Mouse (Mus musculus) forebrain, embryonic 16.5 days (tissue): ENCODE data around the gene Nrarp. TPM values are rescaled to one million over a fixed set of nuclear protein-coding genes. Genes with fewer than 3 reads are reported as not detected.

ENCODE experiments used
- ATAC-seq: fragments of 200-750 bp; cut with Nextera tagmentation; 2 replicates; pipeline ENCODE4 v1.8.0; 2017; ENCODE audit warnings: mild to moderate bottlenecking, moderate library complexity
- H3K27ac ChIP-seq: fragments of 300-500 bp; sonication (generic); 2 replicates; pipeline ENCODE4 v1.5.1; 2014; ENCODE audit warnings: low read length, control low read depth
- H3K27me3 ChIP-seq: fragments of 300-500 bp; sonication (generic); replicated peaks from 2 replicates; pipeline ENCODE4 v1.6.1; 2014; ENCODE audit warnings: low read length; ENCODE audit not compliant: control insufficient read depth, insufficient read depth
- H3K36me3 ChIP-seq: fragments of 300-500 bp; sonication (generic); 2 replicates; pipeline ENCODE4 v1.6.1; 2014; ENCODE audit not compliant: control insufficient read depth, insufficient read depth
- H3K4me1 ChIP-seq: fragments of 300-500 bp; sonication (generic); replicated peaks from 2 replicates; pipeline ENCODE4 v1.6.1; 2014; ENCODE audit warnings: low read length; ENCODE audit not compliant: control insufficient read depth, insufficient read depth
- H3K4me2 ChIP-seq: fragments of 300-500 bp; sonication (generic); 2 replicates; pipeline ENCODE4 v1.6.1; 2014; ENCODE audit warnings: mild to moderate bottlenecking, low read length, control low read depth
- H3K4me3 ChIP-seq: fragments of 300-500 bp; sonication (generic); replicated peaks from 2 replicates; pipeline ENCODE4 v1.5.1; 2014; ENCODE audit warnings: mild to moderate bottlenecking, low read length, control low read depth
- H3K9ac ChIP-seq: fragments of 300-500 bp; sonication (generic); replicated peaks from 2 replicates; pipeline ENCODE4 v1.6.1; 2014; ENCODE audit warnings: low read depth, low read length, control low read depth
- H3K9me3 ChIP-seq: fragments of 300-500 bp; sonication (generic); 2 replicates; pipeline ENCODE4 v1.6.1; 2016; ENCODE audit warnings: low read length; ENCODE audit not compliant: control insufficient read depth
- WGBS: fragments of 180-500 bp; shearing (Covaris S2); extraction: QIAGEN DNeasy Blood & Tissue Kit; methylation state at CpG from one replicate; pipeline ENCODE4 v1.1.7; 2014; 5-methylcytosine and 5-hydroxymethylcytosine counted together
- polyA plus RNA-seq: library from polyadenylated mRNA; unstranded; fragments of >200 nt; fragmentation: Nextera tagmentation; extraction: Ambion mirVana; gene quantifications from 2 replicates; pipeline ENCODE4 v1.2.1, GENCODE M21; 2015

Gene Nrarp
- polyA plus RNA-seq, 1 experiment from 2014 or later = 15.8 TPM

DNA sequence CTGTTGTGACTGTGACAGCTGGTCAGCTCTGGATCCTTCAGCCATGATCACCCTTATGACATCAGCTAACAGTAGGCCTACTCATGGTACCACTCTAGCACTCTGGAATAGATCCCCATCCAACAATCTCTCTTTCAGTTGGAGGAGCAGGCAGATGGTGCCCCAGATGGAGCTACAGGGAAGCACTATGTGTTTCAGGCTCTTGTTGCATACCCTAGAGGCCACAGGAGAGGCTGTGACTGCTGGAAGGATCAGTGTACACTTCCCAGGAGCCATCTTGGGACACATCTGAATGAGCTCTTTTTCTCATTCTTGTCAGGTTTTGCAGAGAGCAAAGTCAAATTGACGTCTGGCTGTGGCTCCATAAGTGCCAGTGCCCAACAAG lies 8.8 kb upstream of the Nrarp start:
- 61% methylated on average over 1 of the region's 1 CpGs for WGBS
- ATAC-seq = no peak
- no peak overlapping the region for H3K9ac ChIP-seq
- H3K36me3 ChIP-seq = no peaks in the 10 kb centered on the region
- H3K27me3 ChIP-seq = no peaks in the 10 kb centered on the region
- H3K4me3 ChIP-seq = no peak overlapping the region
- H3K9me3 ChIP-seq = no peaks in the 10 kb centered on the region
- no peak overlapping the region for H3K4me2 ChIP-seq
- peak overlapping the region; percentile 16; the same call in 1 of the 2 replicates for H3K27ac ChIP-seq
- peaks cover 27% of the 10 kb centered on the region for H3K4me1 ChIP-seq

DNA sequence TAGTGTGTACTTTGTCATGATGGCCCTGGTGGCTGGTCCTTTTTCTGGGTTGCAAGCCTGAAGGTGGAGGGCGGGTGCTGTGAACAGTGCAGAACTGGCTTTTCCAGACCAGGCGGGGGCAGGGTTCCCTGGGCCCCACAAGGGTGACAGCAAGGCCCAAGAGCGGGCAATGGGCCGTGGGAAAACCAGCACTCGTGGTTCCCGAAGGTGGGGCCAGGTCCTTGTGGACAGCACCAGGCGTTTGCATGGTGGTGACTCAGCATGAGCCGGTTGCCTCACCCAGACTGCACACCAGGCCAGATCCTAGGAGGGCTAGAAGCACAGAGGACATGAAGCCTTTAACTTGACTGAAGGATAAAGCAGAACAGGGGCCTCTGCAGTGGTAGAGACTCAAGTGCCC lies 7.9 kb upstream of the Nrarp start:
- Histone ChIP-seq H3K4me2 (no peak overlapping the region), H3K4me1 (peaks cover 32% of the 10 kb centered on the region)
- 77% methylated on average over 8 of the region's 8 CpGs for WGBS

DNA sequence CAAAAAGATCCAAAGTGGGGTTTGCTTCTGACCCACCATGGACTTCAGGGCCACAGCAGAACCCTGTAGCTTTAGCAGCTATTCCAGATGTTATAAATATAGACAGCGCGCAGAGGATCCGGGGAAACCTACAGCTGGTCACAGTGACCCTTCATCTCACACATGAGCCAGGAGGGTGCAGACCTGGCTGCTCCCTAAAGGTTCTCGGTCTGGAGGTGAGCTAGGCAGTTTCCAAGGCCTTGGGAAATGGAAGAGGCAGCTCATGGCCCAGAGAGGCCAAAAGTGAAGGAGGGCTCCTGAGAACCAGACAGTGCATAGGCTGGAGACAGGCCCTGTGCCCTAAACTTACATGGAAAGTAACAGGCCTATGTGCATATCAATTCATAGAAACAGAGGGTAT lies 6.7 kb upstream of the Nrarp start:
- Histone ChIP-seq H3K4me2 (no peak overlapping the region), H3K9me3 (no peaks in the 10 kb centered on the region), H3K36me3 (no peaks in the 10 kb centered on the region), H3K9ac (no peak overlapping the region), H3K27me3 (no peaks in the 10 kb centered on the region), H3K27ac (no peak overlapping the region), H3K4me1 (peaks cover 34% of the 10 kb centered on the region), H3K4me3 (no peak overlapping the region)
- no peak for ATAC-seq
- 93% methylated on average over 4 of the region's 4 CpGs for whole genome bisulfite sequencing

More for the DNA sequence above, 7.9 kb upstream of the Nrarp start:
- Histone ChIP-seq H3K9ac (no peak overlapping the region), H3K4me3 (no peak overlapping the region), H3K27ac (no peak overlapping the region), H3K36me3 (no peaks in the 10 kb centered on the region), H3K9me3 (no peaks in the 10 kb centered on the region), H3K27me3 (no peaks in the 10 kb centered on the region)
- ATAC-seq = no peak

DNA sequence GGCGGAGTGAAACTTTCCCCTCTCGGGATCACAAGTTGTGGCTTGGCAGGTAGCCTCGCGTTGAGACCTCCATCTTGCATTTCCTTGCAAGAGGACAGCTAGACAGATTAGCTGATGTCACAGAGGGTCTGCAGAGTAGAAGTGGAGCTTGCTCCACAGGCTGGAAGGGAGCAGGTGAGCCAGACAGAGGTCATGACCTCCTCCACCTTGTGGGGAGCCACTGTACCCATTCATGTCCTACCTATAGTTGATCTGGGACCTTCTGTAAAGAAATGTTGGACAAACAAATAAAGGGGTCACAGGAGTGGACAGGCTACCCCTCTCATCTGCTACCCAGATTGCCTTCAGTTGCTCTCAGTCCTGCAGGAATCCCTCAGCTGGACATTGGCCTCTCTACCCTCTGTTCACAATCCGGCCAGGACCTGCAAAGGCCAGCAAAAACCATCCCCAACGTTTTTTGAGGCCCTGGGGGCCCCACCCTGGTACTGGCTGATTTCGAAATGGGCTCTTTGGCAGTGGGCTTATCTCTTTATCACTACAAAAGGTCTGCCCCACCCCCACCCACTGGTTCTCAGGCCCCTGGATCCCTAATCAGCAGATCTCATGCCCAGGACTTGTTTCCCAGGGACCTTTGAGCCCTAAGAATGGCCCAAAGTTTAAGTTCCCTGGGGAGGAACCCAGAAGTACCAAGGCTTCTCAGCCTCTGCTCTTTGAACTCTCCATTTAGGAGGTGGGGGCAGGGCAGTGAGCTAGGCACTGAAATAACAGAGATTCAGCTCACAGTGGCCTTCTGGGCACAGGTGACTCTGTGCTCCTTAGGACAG lies 5.5 kb upstream of the Nrarp start:
- Histone ChIP-seq H3K4me2 (no peak overlapping the region), H3K4me3 (no peak overlapping the region), H3K36me3 (no peaks in the 10 kb centered on the region), H3K9me3 (no peaks in the 10 kb centered on the region), H3K27me3 (no peaks in the 10 kb centered on the region), H3K9ac (no peak overlapping the region), H3K4me1 (peaks cover 36% of the 10 kb centered on the region), H3K27ac (no peak overlapping the region)
- 63% methylated on average over 7 of the region's 7 CpGs for WGBS
- ATAC-seq = no peak

DNA sequence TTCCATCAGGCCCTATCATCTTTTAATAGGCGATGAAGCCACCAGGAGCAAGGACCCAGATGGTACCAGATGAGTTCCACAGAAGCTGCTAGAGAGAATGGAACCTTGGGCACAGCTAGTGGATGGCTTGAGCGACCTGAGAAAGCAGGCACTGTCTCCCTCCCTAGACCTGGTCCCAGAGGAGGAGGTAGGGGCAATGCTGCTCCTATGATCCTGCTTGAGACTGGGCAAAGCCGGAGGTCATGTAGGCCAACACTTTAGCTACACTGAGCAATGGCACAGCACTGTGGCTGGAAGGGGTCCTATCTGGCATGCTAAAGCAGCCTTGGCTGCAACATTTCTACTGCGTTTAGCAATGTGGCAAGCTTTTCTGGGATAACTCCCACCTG lies 4.9 kb upstream of the Nrarp start:
- H3K9me3 ChIP-seq = no peaks in the 10 kb centered on the region
- no peak overlapping the region for H3K27ac ChIP-seq
- H3K27me3 ChIP-seq = no peaks in the 10 kb centered on the region
- H3K4me3 ChIP-seq = no peak overlapping the region
- ATAC-seq = no peak
- peaks cover 36% of the 10 kb centered on the region for H3K4me1 ChIP-seq
- H3K36me3 ChIP-seq = no peaks in the 10 kb centered on the region
- H3K9ac ChIP-seq = no peak overlapping the region
- WGBS = 80% methylated on average over 4 of the region's 4 CpGs
- no peak overlapping the region for H3K4me2 ChIP-seq

DNA sequence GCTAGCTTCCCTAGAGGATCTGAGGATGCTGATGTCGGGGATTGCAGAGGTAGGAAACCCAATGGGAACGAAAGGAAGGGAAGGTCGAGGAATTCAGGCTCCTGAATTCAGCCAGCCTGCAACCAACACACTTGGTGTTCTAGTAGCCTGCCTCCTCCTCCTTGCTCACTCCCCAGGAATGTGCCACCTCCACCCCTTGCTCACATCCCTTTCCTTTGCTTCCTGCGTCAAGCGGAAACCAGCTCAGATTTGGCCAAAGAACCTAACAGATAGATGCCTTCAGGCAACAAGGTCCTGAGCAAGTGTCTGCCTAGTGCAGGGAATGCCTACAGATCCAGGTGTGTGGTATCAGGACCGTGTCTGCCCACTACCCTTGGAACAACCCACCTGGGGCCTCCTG lies 4.0 kb upstream of the Nrarp start:
- ATAC-seq = no peak
- H3K9me3 ChIP-seq = no peaks in the 10 kb centered on the region
- no peaks in the 10 kb centered on the region for H3K36me3 ChIP-seq
- WGBS = 60% methylated on average over 6 of the region's 6 CpGs
- no peak overlapping the region for H3K27ac ChIP-seq
- no peak overlapping the region for H3K4me3 ChIP-seq
- H3K4me1 ChIP-seq = peaks cover 41% of the 10 kb centered on the region
- no peak overlapping the region for H3K4me2 ChIP-seq
- no peaks in the 10 kb centered on the region for H3K27me3 ChIP-seq
- H3K9ac ChIP-seq = no peak overlapping the region

DNA sequence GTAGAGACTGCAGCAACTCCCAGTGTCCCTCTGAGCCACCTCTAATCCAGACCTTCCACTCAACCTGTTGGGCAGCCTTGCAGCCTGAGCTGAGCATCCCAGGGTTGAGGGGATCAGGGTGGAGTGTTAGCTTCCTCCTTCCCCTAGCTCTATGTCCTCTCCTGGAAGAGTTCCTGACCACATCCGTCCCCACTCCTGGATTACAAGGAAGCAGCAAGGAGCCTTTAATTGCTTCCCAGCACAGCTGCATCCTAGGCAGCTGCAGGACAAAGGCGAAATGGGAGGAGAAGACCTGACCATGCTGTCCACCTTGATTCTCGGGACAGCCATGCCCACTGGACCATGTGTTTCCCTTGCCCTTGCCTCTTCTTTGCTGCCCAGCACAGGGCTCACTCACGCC lies 3.5 kb upstream of the Nrarp start:
- no peaks in the 10 kb centered on the region for H3K9me3 ChIP-seq
- ATAC-seq = no peak
- H3K36me3 ChIP-seq = no peaks in the 10 kb centered on the region
- peak overlapping the region; percentile 4 for H3K4me2 ChIP-seq
- H3K4me3 ChIP-seq = no peak overlapping the region
- WGBS = 18% methylated on average over 4 of the region's 4 CpGs
- H3K27me3 ChIP-seq = no peaks in the 10 kb centered on the region
- no peak overlapping the region for H3K9ac ChIP-seq
- H3K27ac ChIP-seq = peak overlapping the region; percentile 46
- H3K4me1 ChIP-seq = peaks cover 46% of the 10 kb centered on the region

DNA sequence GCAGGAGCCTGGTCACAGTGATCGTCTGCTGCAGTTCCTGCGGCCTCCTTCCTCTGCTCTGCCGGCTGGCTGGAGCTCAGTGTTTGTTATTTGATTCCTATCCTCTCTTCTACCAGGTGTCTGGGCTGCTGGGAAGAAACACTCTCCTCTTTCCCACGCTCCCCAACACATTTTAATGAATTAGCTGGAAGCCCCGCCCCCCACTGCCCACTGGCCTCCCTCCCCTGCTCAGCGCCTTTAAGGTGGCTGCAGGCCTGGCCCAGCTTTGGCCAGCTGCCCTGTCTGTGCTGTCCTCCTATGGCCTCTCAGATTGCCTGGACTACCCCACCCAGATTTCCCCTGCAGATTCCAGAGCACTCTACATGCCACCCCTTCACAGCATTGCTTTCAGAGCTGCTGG lies 2.9 kb upstream of the Nrarp start:
- H3K9me3 ChIP-seq = no peaks in the 10 kb centered on the region
- H3K4me3 ChIP-seq = no peak overlapping the region
- no peak overlapping the region for H3K9ac ChIP-seq
- 0 out of 2 replicates have a peak overlapping the region, but pooled peaks have one; percentile 4 for H3K4me2 ChIP-seq
- H3K27me3 ChIP-seq = no peaks in the 10 kb centered on the region
- no peak for ATAC-seq
- peak overlapping the region; percentile 64 for H3K27ac ChIP-seq
- 0% methylated on average over 5 of the region's 6 CpGs for WGBS
- H3K4me1 ChIP-seq = peaks cover 50% of the 10 kb centered on the region
- no peaks in the 10 kb centered on the region for H3K36me3 ChIP-seq

DNA sequence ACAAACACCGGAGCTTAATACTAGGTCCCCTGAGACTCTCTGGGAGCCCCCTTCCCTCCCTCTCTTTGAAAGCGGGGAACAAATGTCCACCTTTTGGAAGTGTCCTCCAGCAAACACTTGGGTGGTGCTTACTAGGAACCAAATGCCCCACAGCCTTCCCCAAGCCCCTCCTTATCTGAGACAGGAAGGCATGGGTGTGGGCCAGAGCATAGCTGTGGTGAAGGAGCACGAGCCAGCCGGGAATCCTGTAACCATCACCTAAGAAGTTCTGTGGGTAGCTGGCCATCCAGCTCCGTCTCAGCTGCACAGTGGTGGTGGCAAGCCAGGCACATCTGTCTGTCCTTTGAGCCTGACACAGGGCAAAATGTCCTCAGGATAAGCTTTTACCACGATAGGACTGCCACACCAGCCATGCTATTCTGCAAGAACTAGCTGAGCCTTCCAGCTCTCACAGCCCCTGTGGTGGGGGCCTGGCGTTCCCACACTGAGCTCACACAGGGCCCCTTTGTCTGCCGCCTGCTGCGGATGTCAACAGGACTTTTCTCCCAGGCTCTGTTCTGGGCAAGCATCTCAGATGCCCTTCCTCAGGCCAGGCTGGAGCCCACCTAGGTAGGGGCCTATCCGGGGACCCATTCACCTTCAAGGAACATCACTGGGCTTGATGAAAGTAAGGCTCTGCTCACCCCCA lies 2.1 kb upstream of the Nrarp start:
- Histone ChIP-seq H3K9me3 (no peaks in the 10 kb centered on the region), H3K4me2 (0 out of 2 replicates have a peak overlapping the region, but pooled peaks have one; percentile 14), H3K27me3 (no peaks in the 10 kb centered on the region), H3K9ac (peak overlapping the region; percentile 24), H3K4me1 (peaks cover 57% of the 10 kb centered on the region), H3K27ac (peak overlapping the region; percentile 64), H3K36me3 (no peaks in the 10 kb centered on the region), H3K4me3 (no peak overlapping the region)
- peak; percentile 13; the same call in 1 of the 2 replicates for ATAC-seq
- WGBS = 10% methylated on average over 10 of the region's 10 CpGs
